Mouse (Mus musculus): Measurements from ENCODE around the gene Nek7.

The Nek7 gene

GRCm38 (mm10) chr1:138608336-138608735 lies 11.6 kb downstream of the Nek7 start:
- no peak for DNase-seq (ENCODE audit: low spot score)

DNA sequence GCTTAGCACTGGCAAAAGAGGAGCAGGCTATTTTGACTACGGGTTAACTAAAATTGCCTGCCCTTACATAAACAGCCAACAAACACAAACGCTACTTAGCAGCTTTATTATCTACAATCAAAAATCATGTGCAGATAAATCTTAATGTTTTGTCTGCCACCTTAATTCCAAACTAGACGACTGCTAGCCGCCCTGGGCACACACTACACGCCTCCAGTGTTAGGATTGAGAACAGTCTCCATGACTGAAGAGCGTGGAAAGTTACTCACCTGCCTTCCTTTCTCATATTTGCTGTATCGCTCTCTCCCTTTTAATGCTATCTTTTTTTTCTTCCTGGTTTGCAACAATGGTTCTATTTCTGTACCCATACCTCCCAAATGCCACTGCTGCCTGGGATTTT lies 12.1 kb downstream of the Nek7 start:
- DNase-seq (ENCODE audit: low spot score), result no peak

DNA sequence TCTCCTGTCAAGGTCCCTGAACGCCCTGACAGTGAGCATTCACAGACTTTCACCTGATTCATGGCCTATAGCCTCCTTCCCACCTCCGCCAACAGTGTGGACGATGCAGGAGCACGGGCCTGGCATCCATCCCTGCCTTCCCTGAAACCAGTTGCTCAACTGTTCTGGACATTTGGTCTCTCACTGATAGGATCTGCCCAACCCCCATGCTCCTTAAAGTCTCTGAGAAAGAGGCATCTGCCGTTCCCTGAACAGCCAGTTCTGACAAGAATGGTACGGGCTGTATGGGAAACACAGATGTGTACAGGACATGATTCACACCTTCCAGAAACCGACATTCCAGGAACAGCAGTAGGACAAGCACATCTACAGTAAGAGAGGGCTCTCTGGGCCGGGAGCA lies 13.2 kb downstream of the Nek7 start:
- DNase-seq (ENCODE audit: low spot score), result no peak

- DNase-seq (ENCODE audit: low spot score), result no peak
These were observed 15.2 kb downstream of the Nek7 start for GRCm38 (mm10) chr1:138604736-138605135.

DNA sequence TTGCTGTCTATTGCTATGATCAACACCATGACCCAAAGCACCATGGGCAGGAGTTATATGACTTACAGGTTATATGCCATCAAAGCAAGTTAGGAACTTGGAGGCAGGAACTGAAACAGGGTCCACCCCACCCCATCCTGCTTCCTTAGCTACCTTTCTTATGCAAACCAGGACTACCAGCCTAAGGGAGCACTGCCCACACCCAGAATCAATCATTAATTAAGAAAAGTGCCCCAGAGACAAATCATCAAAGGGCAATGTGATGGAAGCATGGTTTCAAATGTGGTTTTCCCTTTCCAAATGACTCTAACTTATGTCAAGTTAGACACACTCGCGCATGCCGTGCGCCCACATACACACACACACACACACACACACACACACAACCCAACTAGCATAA lies 16.0 kb downstream of the Nek7 start:
- DNase-seq (ENCODE audit: low spot score), result no peak

- DNase-seq (ENCODE audit: low spot score), result no peak
These were observed 21.9 kb downstream of the Nek7 start for GRCm38 (mm10) chr1:138598087-138598486.

- no peak for DNase-seq (ENCODE audit: low spot score)
These were observed 23.7 kb downstream of the Nek7 start for GRCm38 (mm10) chr1:138596127-138596706.

GRCm38 (mm10) chr1:138594910-138595309 lies 25.0 kb downstream of the Nek7 start:
- DNase-seq (ENCODE audit: low spot score), result no peak

DNA sequence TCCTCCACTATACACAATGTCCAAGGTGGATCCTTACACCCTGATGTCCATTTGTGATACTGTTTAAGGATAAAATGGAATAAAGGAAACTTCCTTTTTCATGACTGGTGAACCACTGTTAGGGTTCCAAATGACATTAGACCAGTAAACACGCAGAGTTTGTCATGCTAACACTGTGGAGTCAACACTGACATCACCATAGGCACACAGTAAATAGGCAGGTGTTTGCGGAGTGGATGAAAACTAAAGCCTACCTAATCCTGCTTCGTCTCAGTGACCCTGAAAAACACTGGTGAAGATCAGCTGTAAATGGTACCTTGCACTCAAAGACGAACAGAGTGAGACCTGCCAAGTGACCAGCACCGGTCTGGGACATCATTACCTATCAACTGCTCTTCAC lies 26.0 kb downstream of the Nek7 start:
- no peak for DNase-seq (ENCODE audit: low spot score)

GRCm38 (mm10) chr1:138592466-138592865 lies 27.5 kb downstream of the Nek7 start:
- no peak for DNase-seq (ENCODE audit: low spot score)

DNA sequence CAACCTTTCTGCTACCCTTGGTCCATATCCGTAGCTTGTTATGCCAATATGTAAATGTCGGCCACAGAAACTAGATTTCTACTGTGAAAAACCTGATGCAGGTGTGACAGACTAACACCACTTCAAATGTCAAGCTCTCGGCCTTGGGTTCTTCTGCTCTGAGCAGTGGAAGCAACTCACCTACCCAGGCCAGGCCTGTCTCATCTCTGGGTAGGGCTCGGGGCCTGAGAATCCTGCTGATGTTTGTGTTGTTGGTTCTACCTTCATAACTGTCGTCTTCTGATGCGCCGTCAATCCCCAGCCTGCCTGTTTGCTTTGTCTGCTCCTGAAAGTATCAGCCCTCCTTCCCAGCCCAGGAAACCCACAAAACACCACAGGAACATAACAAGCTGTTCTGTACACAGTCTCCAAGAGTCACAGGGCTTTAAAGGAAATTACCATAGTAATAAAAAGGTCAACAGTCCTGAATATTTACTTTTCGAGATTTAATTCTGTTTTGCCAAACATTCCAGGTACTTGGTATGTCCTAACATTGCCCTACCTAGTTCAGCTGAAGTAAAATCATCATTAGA lies 29.4 kb downstream of the Nek7 start:
- DNase-seq (ENCODE audit: low spot score), result no peak

DNA sequence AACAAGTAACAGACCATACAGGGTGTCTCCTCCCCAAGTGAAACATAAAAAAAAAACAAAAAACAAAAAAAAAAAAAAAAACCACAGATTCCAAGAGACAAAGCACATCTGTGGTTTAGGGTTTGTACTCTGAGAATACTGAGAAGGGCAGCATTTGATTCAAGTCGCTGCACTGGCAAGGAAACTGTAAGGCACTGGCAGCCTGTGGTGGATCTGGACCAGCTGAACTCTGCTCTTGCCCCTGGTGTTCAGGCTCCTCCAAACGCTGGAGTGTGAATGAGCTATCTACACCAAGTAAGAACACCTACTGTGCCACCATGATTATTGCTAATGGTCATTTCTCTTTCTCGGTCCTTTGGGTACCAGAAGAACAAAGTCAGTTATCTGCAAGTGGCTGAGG lies 30.8 kb downstream of the Nek7 start:
- no peak for DNase-seq (ENCODE audit: low spot score)

GRCm38 (mm10) chr1:138587812-138588211 lies 32.1 kb downstream of the Nek7 start:
- no peak for DNase-seq (ENCODE audit: low spot score)

DNA sequence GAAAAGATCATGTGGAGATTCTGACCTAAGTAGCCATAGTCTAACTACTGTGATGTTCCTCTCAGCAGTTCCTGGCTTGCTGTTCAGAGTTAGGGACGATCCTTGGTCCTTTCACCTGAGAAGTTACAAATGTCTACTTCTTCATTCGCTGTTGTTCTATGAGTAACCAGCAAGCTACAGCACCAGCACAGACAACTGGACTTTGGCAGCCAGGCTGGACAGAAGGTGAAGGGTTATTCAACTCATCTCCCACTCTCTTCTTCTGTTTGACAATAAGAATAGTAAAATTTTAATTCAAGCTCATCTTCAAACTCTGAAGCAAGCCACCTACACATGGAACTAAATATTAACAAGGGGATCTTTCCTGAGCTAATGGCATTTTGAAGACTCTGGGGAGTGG lies 33.0 kb downstream of the Nek7 start:
- DNase-seq (ENCODE audit: low spot score), result no peak

DNA sequence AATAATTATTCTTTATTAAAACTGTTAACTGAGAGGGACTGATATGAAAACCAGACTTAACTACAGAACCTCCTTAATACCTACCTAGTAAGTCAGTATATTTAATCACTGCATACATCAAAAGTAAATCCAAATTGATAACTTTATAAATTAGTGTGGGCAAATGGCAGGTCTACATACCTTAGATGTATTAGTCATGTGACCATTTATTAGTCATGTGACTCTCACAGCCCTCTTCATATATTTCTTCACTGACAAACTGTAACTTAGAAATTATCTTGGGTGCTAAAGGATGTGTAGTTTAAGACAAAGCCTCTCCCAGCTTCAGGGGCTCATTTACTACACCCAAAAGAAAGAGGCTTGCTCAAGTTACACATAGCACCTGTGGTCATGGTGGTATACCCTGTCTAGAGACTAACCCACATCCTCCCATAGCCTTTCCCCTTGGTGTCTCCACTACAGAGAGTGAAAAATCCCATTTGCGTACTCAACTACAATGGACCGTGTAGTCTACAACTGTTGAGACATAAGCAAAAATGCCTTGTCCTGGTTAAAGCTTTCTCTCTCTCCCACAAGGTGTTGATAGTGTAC lies 35.4 kb downstream of the Nek7 start:
- DNase-seq (ENCODE audit: low spot score), result no peak

- DNase-seq (ENCODE audit: low spot score), result no peak
These were observed 37.7 kb downstream of the Nek7 start for GRCm38 (mm10) chr1:138582225-138582624.

DNA sequence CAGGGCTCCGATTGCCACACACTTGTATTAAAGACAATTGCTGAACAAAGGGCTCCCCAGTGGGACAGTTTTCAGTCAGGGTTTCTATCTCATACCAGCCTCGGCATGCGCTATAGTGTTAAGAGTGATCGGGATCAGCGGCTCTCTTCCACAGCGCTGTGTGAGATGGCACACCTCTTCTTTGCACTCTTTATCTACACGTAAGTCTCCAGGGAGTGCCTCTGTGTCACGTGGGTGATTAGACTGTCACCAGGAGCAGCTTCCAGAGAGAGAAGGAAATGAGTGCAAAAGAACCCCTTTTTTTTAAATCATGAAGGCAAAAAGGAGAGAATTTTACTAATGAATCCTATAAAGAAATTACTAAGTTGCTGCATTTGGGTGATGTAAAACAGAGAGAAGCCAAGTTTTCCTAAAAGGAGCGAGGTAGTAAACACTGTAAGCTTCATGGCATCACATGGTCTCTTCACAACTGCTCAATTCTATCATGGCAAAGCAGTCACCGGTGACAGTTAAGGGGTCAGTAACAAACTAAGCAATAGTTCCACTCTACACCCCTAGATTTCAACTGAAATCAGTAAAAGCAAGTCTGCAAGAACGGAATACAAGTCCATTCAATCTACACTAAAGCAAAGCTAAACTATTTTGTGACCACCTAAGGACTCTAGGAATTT lies 40.0 kb downstream of the Nek7 start:
- no peak for DNase-seq (ENCODE audit: low spot score)

DNA sequence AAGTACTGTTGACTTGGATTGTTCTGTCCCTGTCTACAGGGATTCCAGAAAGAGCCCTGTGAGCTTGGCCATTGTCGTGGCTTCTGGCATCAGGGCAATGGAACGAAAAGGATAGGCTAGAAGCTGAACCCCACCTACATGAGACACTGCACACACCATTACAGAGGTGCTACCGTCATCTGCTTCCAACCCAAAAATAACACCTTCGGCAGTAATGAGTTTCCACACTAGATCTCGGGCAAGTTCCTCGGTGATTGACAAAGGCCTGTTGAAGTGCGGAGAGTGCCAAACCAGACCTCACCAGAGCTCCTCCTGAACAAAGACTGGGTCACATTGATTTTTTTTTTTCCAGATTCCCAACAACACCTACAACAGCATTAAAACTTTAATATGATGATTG lies 40.7 kb downstream of the Nek7 start:
- DNase-seq (ENCODE audit: low spot score), result no peak

DNA sequence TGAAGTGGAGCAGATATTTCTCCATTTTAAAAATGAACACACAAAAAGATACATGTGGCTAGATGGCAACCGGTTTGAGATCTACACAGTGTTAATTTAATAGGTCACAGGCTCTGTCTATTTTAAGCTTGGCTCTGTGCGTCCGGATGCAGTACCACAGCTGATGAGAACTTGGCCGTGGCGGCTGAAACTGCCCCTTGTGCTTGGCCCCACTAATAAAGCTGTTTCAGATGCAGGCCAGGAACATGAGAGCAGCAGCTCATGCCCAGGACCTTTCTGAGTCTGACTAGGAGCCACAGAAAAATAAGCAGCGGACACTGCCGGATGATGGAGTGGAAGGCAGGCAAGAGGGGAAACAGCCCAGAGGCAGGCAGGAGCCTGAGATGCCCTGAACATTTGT lies 43.1 kb downstream of the Nek7 start:
- no peak for DNase-seq (ENCODE audit: low spot score)

GRCm38 (mm10) chr1:138576066-138576697 lies 43.8 kb downstream of the Nek7 start:
- DNase-seq (ENCODE audit: low spot score), result no peak

DNA sequence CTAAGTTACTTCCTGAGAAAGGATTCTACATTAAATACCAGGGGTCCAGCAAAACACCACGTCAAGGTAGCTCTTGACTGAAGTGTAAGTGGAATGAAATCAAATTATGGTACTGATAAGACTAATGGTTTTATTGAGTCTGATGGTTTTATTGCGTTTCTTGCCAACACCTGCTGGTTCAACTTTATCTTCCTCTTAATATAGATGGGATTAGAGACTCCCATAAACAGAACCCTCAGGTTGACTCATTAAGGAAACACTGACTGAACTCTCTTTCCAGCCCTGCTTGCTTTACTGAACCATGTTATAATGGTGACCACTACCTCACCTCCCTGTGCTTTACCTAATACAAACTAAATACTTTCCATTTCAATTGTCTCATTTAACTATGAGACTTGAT lies 44.3 kb downstream of the Nek7 start:
- no peak for DNase-seq (ENCODE audit: low spot score)

DNA sequence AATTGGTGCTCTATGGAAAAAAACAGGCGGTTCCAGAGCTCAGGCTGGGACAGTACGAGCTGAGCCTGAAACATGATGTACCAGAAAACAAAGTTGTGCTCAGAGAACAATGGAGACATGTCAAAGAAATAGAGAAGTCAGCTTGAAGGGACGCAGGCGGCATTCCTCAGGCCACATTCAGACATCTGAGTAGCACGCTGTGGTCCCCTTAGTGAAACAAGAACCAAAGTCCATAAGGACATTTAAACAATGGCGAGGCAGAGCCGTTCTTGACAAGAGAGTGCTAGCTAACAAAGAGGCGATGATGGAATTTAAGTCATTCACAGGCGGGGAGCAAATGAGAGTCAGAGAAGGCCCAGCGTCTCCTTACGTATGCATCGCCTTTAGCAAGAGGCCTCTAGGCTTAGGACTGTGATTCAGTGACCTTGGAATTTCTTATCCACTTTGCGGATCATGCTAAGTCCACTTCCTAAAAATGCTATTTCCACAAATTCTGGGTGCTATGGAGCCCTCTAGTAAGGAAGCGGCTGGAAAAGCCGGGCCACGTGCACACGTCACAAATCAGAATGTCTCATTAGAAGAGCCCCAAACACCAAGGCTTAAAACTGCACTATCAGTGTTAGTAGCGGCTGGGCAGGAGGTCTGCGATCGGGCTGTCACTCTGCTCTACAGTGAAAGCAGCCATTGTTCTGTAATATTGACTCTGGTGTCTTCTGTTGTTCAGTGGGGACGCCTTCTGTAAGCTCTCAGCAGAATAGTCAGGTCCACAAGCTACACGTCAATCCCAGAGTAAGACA lies 48.2 kb downstream of the Nek7 start:
- no peak for DNase-seq (ENCODE audit: low spot score)

Measured in ovary, postnatal 10 days (tissue).